Mouse (Mus musculus) midbrain, embryonic 14.5 days (tissue): Measurements from ENCODE around the gene Fadd. TPM values are rescaled to one million over a fixed set of nuclear protein-coding genes. Genes with fewer than 3 reads are reported as not detected.

ENCODE experiments used
- ATAC-seq: fragments of 200-750 bp; cut with Nextera tagmentation; 2 replicates; pipeline ENCODE4 v1.8.0; 2017; ENCODE audit warnings: moderate number of reproducible peaks, moderate library complexity; ENCODE audit not compliant: low FRiP score, low TSS enrichment
- DNase-seq: peaks from one replicate; pipeline ENCODE4 v3.0.0-alpha.2; 2015
- H3K27ac ChIP-seq: fragments of 300-500 bp; sonication (generic); replicated peaks from 2 replicates; pipeline ENCODE4 v1.5.1; 2014; ENCODE audit warnings: mild to moderate bottlenecking, low read depth, low read length, moderate library complexity
- H3K27me3 ChIP-seq: fragments of 300-500 bp; sonication (generic); 2 replicates; pipeline ENCODE4 v1.6.1; 2014; ENCODE audit warnings: low read length, control low read depth, mixed read lengths; ENCODE audit not compliant: control insufficient read depth, insufficient read depth
- H3K36me3 ChIP-seq: fragments of 300-500 bp; sonication (generic); 2 replicates; pipeline ENCODE4 v1.6.1; 2014; ENCODE audit warnings: low read length, control low read depth; ENCODE audit not compliant: control insufficient read depth, insufficient read depth
- H3K4me1 ChIP-seq: fragments of 300-500 bp; sonication (generic); 2 replicates; pipeline ENCODE4 v1.6.1; 2014; ENCODE audit warnings: mild to moderate bottlenecking, antibody characterized with exemption, low read length, control low read depth; ENCODE audit not compliant: control insufficient read depth, insufficient read depth
- H3K4me2 ChIP-seq: fragments of 300-500 bp; sonication (generic); 2 replicates; pipeline ENCODE4 v1.6.1; 2014; ENCODE audit warnings: mild to moderate bottlenecking, low read length, moderate library complexity
- H3K4me3 ChIP-seq: fragments of 300-500 bp; sonication (generic); replicated peaks from 2 replicates; pipeline ENCODE4 v1.5.1; 2014; ENCODE audit warnings: low read depth, low read length
- H3K9ac ChIP-seq: fragments of 300-500 bp; sonication (generic); replicated peaks from 2 replicates; pipeline ENCODE4 v1.6.1; 2014; ENCODE audit warnings: mild to moderate bottlenecking, low read length, moderate library complexity
- H3K9me3 ChIP-seq: fragments of 300-500 bp; sonication (generic); 2 replicates; pipeline ENCODE4 v1.6.1; 2016; ENCODE audit warnings: low read length, control low read depth, mixed read lengths; ENCODE audit not compliant: control insufficient read depth
- WGBS: fragments of 180-500 bp; shearing (Covaris S2); extraction: QIAGEN DNeasy Blood & Tissue Kit; methylation state at CpG from one replicate; pipeline ENCODE4 v1.1.7; 2014; 5-methylcytosine and 5-hydroxymethylcytosine counted together
- polyA plus RNA-seq: library from polyadenylated mRNA; unstranded; fragments of >200 nt; fragmentation: Nextera tagmentation; extraction: Ambion mirVana; gene quantifications from 2 replicates; pipeline ENCODE4 v1.2.1, GENCODE M21; 2014

Fadd gene
- polyA plus RNA-seq, 1 experiment from 2014 or later, result 6.1 TPM

DNA sequence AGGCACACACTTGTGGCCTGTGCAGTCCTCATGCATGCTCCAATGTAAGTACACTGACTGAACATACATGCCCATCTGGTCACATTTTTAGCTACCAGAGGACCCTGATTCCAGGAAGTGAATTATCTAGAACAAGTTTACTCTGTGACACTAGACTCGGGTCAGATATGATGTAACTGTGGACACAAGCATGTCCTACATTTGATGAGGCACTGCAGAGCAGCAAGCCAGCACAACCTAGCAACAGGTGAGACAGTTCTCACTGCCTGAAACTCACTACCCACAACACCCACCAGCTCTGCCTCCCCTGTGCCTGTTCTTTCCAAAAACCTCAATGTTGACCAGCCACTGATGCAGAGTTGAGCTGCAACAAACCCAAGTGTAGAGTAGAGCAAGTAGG lies 31.5 kb downstream of the Fadd start:
- H3K9me3 ChIP-seq, result no peaks in the 10 kb centered on the region
- H3K36me3 ChIP-seq, result peaks cover 30% of the 10 kb centered on the region
- no peak overlapping the region for H3K27ac ChIP-seq
- WGBS, result 89% methylated on average over 1 of the region's 1 CpGs
- no peak overlapping the region for H3K9ac ChIP-seq
- no peak for ATAC-seq
- H3K4me1 ChIP-seq, result peaks cover 16% of the 10 kb centered on the region
- no peak overlapping the region for H3K4me3 ChIP-seq
- no peaks in the 10 kb centered on the region for H3K27me3 ChIP-seq
- no peak overlapping the region for H3K4me2 ChIP-seq
- DNase-seq, result no peak

- WGBS, result 95% methylated on average over 2 of the region's 2 CpGs
- peaks cover 30% of the 10 kb centered on the region for H3K36me3 ChIP-seq
- ATAC-seq (no peak), DNase-seq (no peak)
- H3K4me1 ChIP-seq, result peaks cover 16% of the 10 kb centered on the region
- no peaks in the 10 kb centered on the region for H3K9me3 ChIP-seq
- no peak overlapping the region for H3K9ac ChIP-seq
- no peak overlapping the region for H3K4me2 ChIP-seq
- no peak overlapping the region for H3K4me3 ChIP-seq
- H3K27me3 ChIP-seq, result no peaks in the 10 kb centered on the region
- H3K27ac ChIP-seq, result no peak overlapping the region
Measured at GRCm38 (mm10) chr7:144549904-144550566, 32.2 kb downstream of the Fadd start.

DNA sequence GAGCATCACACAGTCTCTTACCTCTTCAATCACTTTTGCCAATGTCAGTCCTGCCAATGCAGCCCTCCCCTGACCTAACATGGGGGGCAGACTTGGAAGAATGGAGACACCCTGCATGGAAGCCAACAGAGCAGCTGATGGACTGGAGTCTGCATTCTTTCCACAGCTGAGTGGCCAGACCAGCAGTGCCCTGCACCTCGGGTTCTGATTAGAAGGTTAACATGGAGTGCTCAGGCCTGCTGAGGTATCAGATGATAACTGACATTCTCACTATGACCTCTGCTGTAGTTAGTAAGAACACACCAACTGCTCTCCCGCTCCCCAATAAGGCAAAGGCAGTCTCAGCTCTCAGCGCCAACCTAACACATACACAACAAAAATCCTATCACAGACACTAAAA lies 37.0 kb downstream of the Fadd start:
- Histone ChIP-seq H3K9me3 (no peaks in the 10 kb centered on the region), H3K27ac (no peak overlapping the region), H3K4me1 (no peaks in the 10 kb centered on the region), H3K4me3 (no peak overlapping the region), H3K27me3 (no peaks in the 10 kb centered on the region), H3K9ac (no peak overlapping the region), H3K36me3 (peaks cover 18% of the 10 kb centered on the region), H3K4me2 (no peak overlapping the region)
- WGBS, result 89% methylated on average over 3 of the region's 3 CpGs
- no peak for DNase-seq
- ATAC-seq, result no peak

GRCm38 (mm10) chr7:144541351-144541750 lies 40.9 kb downstream of the Fadd start:
- 94% methylated on average over 5 of the region's 5 CpGs for WGBS
- no peak overlapping the region for H3K27ac ChIP-seq
- H3K9ac ChIP-seq, result no peak overlapping the region
- no peaks in the 10 kb centered on the region for H3K27me3 ChIP-seq
- no peaks in the 10 kb centered on the region for H3K9me3 ChIP-seq
- no peaks in the 10 kb centered on the region for H3K36me3 ChIP-seq
- H3K4me2 ChIP-seq, result no peak overlapping the region
- no peak for ATAC-seq
- no peaks in the 10 kb centered on the region for H3K4me1 ChIP-seq
- no peak overlapping the region for H3K4me3 ChIP-seq
- DNase-seq, result no peak

DNA sequence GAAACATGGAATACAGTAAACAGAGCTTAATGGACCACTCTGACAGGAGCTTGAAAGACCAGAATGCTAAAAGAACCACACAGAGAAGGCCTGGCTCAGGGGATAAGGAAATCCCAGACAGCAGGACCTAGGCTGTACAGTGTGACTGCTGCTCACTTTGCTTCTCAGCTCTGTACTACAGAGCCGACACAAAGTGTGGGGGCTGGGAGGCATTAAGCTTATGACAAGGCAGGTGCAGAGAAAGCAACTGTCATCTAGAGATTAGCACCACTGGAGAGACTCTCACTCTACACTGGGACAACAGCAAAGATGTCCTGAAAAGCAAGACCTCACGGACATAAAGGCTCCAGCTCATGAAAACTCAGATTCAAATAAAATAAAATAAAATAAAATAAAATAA lies 43.1 kb downstream of the Fadd start:
- no peaks in the 10 kb centered on the region for H3K27me3 ChIP-seq
- DNase-seq (no peak), ATAC-seq (no peak)
- H3K4me1 ChIP-seq, result no peaks in the 10 kb centered on the region
- no peak overlapping the region for H3K4me3 ChIP-seq
- WGBS, result 63% methylated on average over 2 of the region's 2 CpGs
- H3K4me2 ChIP-seq, result no peak overlapping the region
- H3K9me3 ChIP-seq, result no peaks in the 10 kb centered on the region
- H3K9ac ChIP-seq, result no peak overlapping the region
- H3K36me3 ChIP-seq, result no peaks in the 10 kb centered on the region
- H3K27ac ChIP-seq, result no peak overlapping the region

DNA sequence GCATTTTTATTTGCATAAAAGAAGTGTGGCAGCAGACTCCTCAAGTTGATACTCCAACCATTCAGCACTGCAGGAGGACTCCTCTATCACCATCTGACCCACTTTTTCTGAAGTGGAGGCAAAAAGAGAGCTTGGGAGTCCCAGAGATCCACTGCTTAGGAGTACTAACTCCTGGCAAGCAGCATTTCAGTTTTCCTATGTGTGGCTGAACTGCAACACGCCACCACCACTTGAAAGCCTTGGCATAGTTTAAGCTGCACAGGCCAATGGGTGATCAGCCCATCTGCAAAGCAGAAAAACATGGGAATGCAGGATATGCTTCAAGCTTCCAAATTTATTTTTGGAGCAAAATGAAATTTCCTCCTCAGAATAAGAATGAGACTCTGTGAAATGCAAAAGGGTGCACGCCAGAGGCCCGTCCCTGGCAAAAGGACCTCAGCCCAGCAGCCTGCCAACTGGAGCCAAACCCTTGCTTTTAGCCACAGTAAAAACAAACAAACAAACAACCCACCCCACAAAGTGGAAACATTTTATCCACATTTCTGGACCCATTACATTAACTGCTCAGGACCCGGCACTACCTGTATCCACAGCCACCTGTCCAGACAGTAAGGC lies 44.1 kb downstream of the Fadd start:
- Histone ChIP-seq H3K9ac (no peak overlapping the region), H3K9me3 (no peaks in the 10 kb centered on the region), H3K4me2 (no peak overlapping the region), H3K4me3 (no peak overlapping the region), H3K4me1 (no peaks in the 10 kb centered on the region), H3K27ac (no peak overlapping the region), H3K27me3 (no peaks in the 10 kb centered on the region), H3K36me3 (no peaks in the 10 kb centered on the region)
- 90% methylated on average over 4 of the region's 4 CpGs for WGBS
- DNase-seq (no peak), ATAC-seq (no peak)

GRCm38 (mm10) chr7:144536367-144536766 lies 45.9 kb downstream of the Fadd start:
- DNase-seq (no peak), ATAC-seq (no peak)
- WGBS, result 95% methylated on average over 3 of the region's 3 CpGs
- no peak overlapping the region for H3K27ac ChIP-seq
- no peaks in the 10 kb centered on the region for H3K36me3 ChIP-seq
- no peak overlapping the region for H3K4me3 ChIP-seq
- H3K4me1 ChIP-seq, result no peaks in the 10 kb centered on the region
- no peak overlapping the region for H3K4me2 ChIP-seq
- no peaks in the 10 kb centered on the region for H3K27me3 ChIP-seq
- H3K9me3 ChIP-seq, result no peaks in the 10 kb centered on the region
- H3K9ac ChIP-seq, result no peak overlapping the region

- Histone ChIP-seq H3K4me1 (no peaks in the 10 kb centered on the region), H3K4me2 (no peak overlapping the region), H3K9me3 (no peaks in the 10 kb centered on the region), H3K4me3 (no peak overlapping the region), H3K27ac (no peak overlapping the region), H3K27me3 (no peaks in the 10 kb centered on the region), H3K36me3 (no peaks in the 10 kb centered on the region), H3K9ac (no peak overlapping the region)
- WGBS, result 83% methylated on average over 3 of the region's 3 CpGs
- DNase-seq (no peak), ATAC-seq (no peak)
Measured at GRCm38 (mm10) chr7:144534773-144535172, 47.5 kb downstream of the Fadd start.
